Mouse (Mus musculus) erythroblast, adult 5-6 weeks (primary cell): ENCODE results near the gene Gng13. TPM values are rescaled to one million over a fixed set of nuclear protein-coding genes. Genes with fewer than 3 reads are reported as not detected.

ENCODE experiments used
- ATAC-seq: replicated peaks from 2 replicates; pipeline ENCODE4 v1.8.0; 2016; ENCODE audit warnings: moderate number of reproducible peaks, mild to moderate bottlenecking, moderate TSS enrichment, inconsistent platforms; ENCODE audit not compliant: poor library complexity, low FRiP score, severe bottlenecking
- total RNA-seq, 2 experiments: library from RNA; stranded (forward) in 1 of 2; stranded (reverse) in 1 of 2; fragments of 150-400 nt in 1 of 2; fragments of 200-764, 138-1000 nt in 1 of 2; gene quantifications; 2 replicates each; pipeline versions ENCODE4 v1.2.3 to v1.2.4; 2015 to 2017; ENCODE audit warnings: low replicate concordance in 2 of 2

The Gng13 gene
- total RNA-seq, 2 experiments from 2014 or later: not detected

GRCm38 (mm10) chr17:25765886-25766285, 48.9 kb downstream of the Gng13 start:
- no peak for ATAC-seq

Other genes starting within 250 kb of the Gng13 start
- not detected in 2 replicates for gene Sstr5, start 219.9 kb upstream of the Gng13 start, total RNA-seq (2015; ENCODE audit: low replicate concordance)
- gene Sstr5, start 219.9 kb upstream of the Gng13 start, total RNA-seq (2017; ENCODE audit: low replicate concordance): not detected in 2 replicates
- gene Sox8, start 146.5 kb upstream of the Gng13 start, total RNA-seq (2015; ENCODE audit: low replicate concordance): not detected in 2 replicates
- gene Sox8, start 146.5 kb upstream of the Gng13 start, total RNA-seq (2017; ENCODE audit: low replicate concordance): 0.17 TPM in 1 of 2 replicates, not detected in the other
- gene Lmf1, start 138.1 kb upstream of the Gng13 start, total RNA-seq (2015; ENCODE audit: low replicate concordance): 2.7 and 7.1 TPM in 2 replicates
- 1.5 and 1.8 TPM in 2 replicates for gene Lmf1, start 138.1 kb upstream of the Gng13 start, total RNA-seq (2017; ENCODE audit: low replicate concordance)
- 7.7 and 8.6 TPM in 2 replicates for gene Chtf18, start 10.2 kb downstream of the Gng13 start, total RNA-seq (2015; ENCODE audit: low replicate concordance)
- 7.6 and 11.8 TPM in 2 replicates for gene Chtf18, start 10.2 kb downstream of the Gng13 start, total RNA-seq (2017; ENCODE audit: low replicate concordance)
- 4.2 and 6.5 TPM in 2 replicates for gene Rpusd1, start 10.5 kb downstream of the Gng13 start, total RNA-seq (2015; ENCODE audit: low replicate concordance)
- gene Rpusd1, start 10.5 kb downstream of the Gng13 start, total RNA-seq (2017; ENCODE audit: low replicate concordance): 1.4 TPM in 2 replicates
- not detected in 2 replicates for gene Mslnl, start 18.9 kb downstream of the Gng13 start, total RNA-seq (2015; ENCODE audit: low replicate concordance)
- not detected in 2 replicates for gene Mslnl, start 18.9 kb downstream of the Gng13 start, total RNA-seq (2017; ENCODE audit: low replicate concordance)
- gene Msln, start 37.2 kb downstream of the Gng13 start, total RNA-seq (2015; ENCODE audit: low replicate concordance): not detected in 2 replicates
- not detected in 2 replicates for gene Msln, start 37.2 kb downstream of the Gng13 start, total RNA-seq (2017; ENCODE audit: low replicate concordance)
- 3.5 and 5.9 TPM in 2 replicates for gene Narfl, start 56.6 kb downstream of the Gng13 start, total RNA-seq (2015; ENCODE audit: low replicate concordance)
- 6.2 and 7.8 TPM in 2 replicates for gene Narfl, start 56.6 kb downstream of the Gng13 start, total RNA-seq (2017; ENCODE audit: low replicate concordance)
- 2.9 TPM in 1 of 2 replicates, not detected in the other for gene Haghl, start 68.5 kb downstream of the Gng13 start, total RNA-seq (2015; ENCODE audit: low replicate concordance)
- 1.9 and 3.1 TPM in 2 replicates for gene Haghl, start 68.5 kb downstream of the Gng13 start, total RNA-seq (2017; ENCODE audit: low replicate concordance)
- not detected in 2 replicates for gene Ccdc78, start 69.4 kb downstream of the Gng13 start, total RNA-seq (2015; ENCODE audit: low replicate concordance)
- gene Ccdc78, start 69.4 kb downstream of the Gng13 start, total RNA-seq (2017; ENCODE audit: low replicate concordance): not detected in 2 replicates
- 14.8 and 24.9 TPM in 2 replicates for gene Fam173a, start 75.7 kb downstream of the Gng13 start, total RNA-seq (2015; ENCODE audit: low replicate concordance)
- gene Fam173a, start 75.7 kb downstream of the Gng13 start, total RNA-seq (2017; ENCODE audit: low replicate concordance): 7.7 and 9.6 TPM in 2 replicates
- gene AC134908.4, start 78.5 kb downstream of the Gng13 start, total RNA-seq (2015; ENCODE audit: low replicate concordance): not detected in 2 replicates
- gene AC134908.4, start 78.5 kb downstream of the Gng13 start, total RNA-seq (2017; ENCODE audit: low replicate concordance): not detected in 2 replicates
- 1.3 and 2.9 TPM in 2 replicates for gene Metrn, start 80.0 kb downstream of the Gng13 start, total RNA-seq (2015; ENCODE audit: low replicate concordance)
- 3.2 TPM in 2 replicates for gene Metrn, start 80.0 kb downstream of the Gng13 start, total RNA-seq (2017; ENCODE audit: low replicate concordance)
- not detected in 2 replicates for gene Fbxl16, start 91.9 kb downstream of the Gng13 start, total RNA-seq (2015; ENCODE audit: low replicate concordance)
- 0.17 TPM in 1 of 2 replicates, not detected in the other for gene Fbxl16, start 91.9 kb downstream of the Gng13 start, total RNA-seq (2017; ENCODE audit: low replicate concordance)
- gene Wdr24, start 106.5 kb downstream of the Gng13 start, total RNA-seq (2015; ENCODE audit: low replicate concordance): 0.38 and 0.42 TPM in 2 replicates
- gene Wdr24, start 106.5 kb downstream of the Gng13 start, total RNA-seq (2017; ENCODE audit: low replicate concordance): 4.9 and 6.0 TPM in 2 replicates
- gene Jmjd8, start 111.7 kb downstream of the Gng13 start, total RNA-seq (2015; ENCODE audit: low replicate concordance): 0.84 and 2.1 TPM in 2 replicates
- gene Jmjd8, start 111.7 kb downstream of the Gng13 start, total RNA-seq (2017; ENCODE audit: low replicate concordance): 3.9 and 6.7 TPM in 2 replicates
- gene Stub1, start 116.2 kb downstream of the Gng13 start, total RNA-seq (2015; ENCODE audit: low replicate concordance): 15.0 and 28.0 TPM in 2 replicates
- gene Stub1, start 116.2 kb downstream of the Gng13 start, total RNA-seq (2017; ENCODE audit: low replicate concordance): 18.8 and 27.9 TPM in 2 replicates
- gene Rhbdl1, start 120.1 kb downstream of the Gng13 start, total RNA-seq (2015; ENCODE audit: low replicate concordance): not detected in 2 replicates
- gene Rhbdl1, start 120.1 kb downstream of the Gng13 start, total RNA-seq (2017; ENCODE audit: low replicate concordance): 4.7 TPM in 1 of 2 replicates, not detected in the other
- 0.84 TPM in 1 of 2 replicates, not detected in the other for gene Gm20683, start 124.6 kb downstream of the Gng13 start, total RNA-seq (2015; ENCODE audit: low replicate concordance)
- 2.6 TPM in 1 of 2 replicates, not detected in the other for gene Gm20683, start 124.6 kb downstream of the Gng13 start, total RNA-seq (2017; ENCODE audit: low replicate concordance)
- 3.3 and 9.8 TPM in 2 replicates for gene Rhot2, start 127.7 kb downstream of the Gng13 start, total RNA-seq (2015; ENCODE audit: low replicate concordance)
- gene Rhot2, start 127.7 kb downstream of the Gng13 start, total RNA-seq (2017; ENCODE audit: low replicate concordance): 19.7 and 28.6 TPM in 2 replicates
- 12.5 and 17.6 TPM in 2 replicates for gene Wdr90, start 144.3 kb downstream of the Gng13 start, total RNA-seq (2015; ENCODE audit: low replicate concordance)
- 10.0 and 12.7 TPM in 2 replicates for gene Wdr90, start 144.3 kb downstream of the Gng13 start, total RNA-seq (2017; ENCODE audit: low replicate concordance)
- 9.4 and 9.8 TPM in 2 replicates for gene Mcrip2, start 151.6 kb downstream of the Gng13 start, total RNA-seq (2015; ENCODE audit: low replicate concordance)
- 1.7 and 8.0 TPM in 2 replicates for gene Mcrip2, start 151.6 kb downstream of the Gng13 start, total RNA-seq (2017; ENCODE audit: low replicate concordance)
- 7.3 and 9.4 TPM in 2 replicates for gene Mettl26, start 157.9 kb downstream of the Gng13 start, total RNA-seq (2015; ENCODE audit: low replicate concordance)
- gene Mettl26, start 157.9 kb downstream of the Gng13 start, total RNA-seq (2017; ENCODE audit: low replicate concordance): 3.7 and 5.3 TPM in 2 replicates
- gene Wfikkn1, start 163.7 kb downstream of the Gng13 start, total RNA-seq (2015; ENCODE audit: low replicate concordance): not detected in 2 replicates
- gene Wfikkn1, start 163.7 kb downstream of the Gng13 start, total RNA-seq (2017; ENCODE audit: low replicate concordance): 1.0 TPM in 1 of 2 replicates, not detected in the other
- gene Rab40c, start 202.6 kb downstream of the Gng13 start, total RNA-seq (2015; ENCODE audit: low replicate concordance): 2.3 and 6.7 TPM in 2 replicates
- gene Rab40c, start 202.6 kb downstream of the Gng13 start, total RNA-seq (2017; ENCODE audit: low replicate concordance): 1.2 and 1.5 TPM in 2 replicates
- 1,336 and 1,664 TPM in 2 replicates for gene Pigq, start 227.8 kb downstream of the Gng13 start, total RNA-seq (2015; ENCODE audit: low replicate concordance)
- gene Pigq, start 227.8 kb downstream of the Gng13 start, total RNA-seq (2017; ENCODE audit: low replicate concordance): 1,480 and 1,728 TPM in 2 replicates
- gene Nhlrc4, start 227.8 kb downstream of the Gng13 start, total RNA-seq (2015; ENCODE audit: low replicate concordance): 49.2 and 66.7 TPM in 2 replicates
- 40.7 and 62.0 TPM in 2 replicates for gene Nhlrc4, start 227.8 kb downstream of the Gng13 start, total RNA-seq (2017; ENCODE audit: low replicate concordance)
- not detected in 2 replicates for gene A930017K11Rik, start 235.4 kb downstream of the Gng13 start, total RNA-seq (2015; ENCODE audit: low replicate concordance)
- gene A930017K11Rik, start 235.4 kb downstream of the Gng13 start, total RNA-seq (2017; ENCODE audit: low replicate concordance): not detected in 2 replicates